Mouse (Mus musculus): ENCODE data around the gene 9030612E09Rik. TPM values are rescaled to one million over a fixed set of nuclear protein-coding genes. Genes with fewer than 3 reads are reported as not detected.

9030612E09Rik gene
- total and polyA plus RNA-seq, 3 experiments = 0.15 TPM; not detected in 2

DNA sequence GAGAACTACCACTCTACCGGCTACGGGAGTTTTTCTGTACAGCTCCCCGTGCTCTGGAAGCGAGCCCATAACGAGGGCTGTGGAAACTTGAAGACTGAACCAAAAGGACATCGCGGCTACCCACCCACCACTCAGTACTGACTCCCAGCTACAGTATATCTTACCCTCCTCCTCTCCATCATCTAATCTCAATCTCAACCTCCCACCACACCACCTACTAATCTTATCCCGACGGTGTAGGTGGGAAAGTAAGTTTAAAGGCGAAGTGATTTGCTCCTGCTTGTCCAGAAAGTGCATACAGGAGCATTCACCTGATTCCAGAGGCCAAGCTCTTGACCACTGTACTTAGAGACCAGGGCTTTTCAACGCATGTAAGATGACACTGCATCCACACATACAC is 40.5 kb upstream of the 9030612E09Rik start:
- dilution Hi-C loops (cut with MboI; ENCODE audit: extremely low pct_ligation_motif_present, extremely low pct_unique_long_range_greater_than_20kb, low sequenced_read_pairs) = no loop called here
- TF ChIP-seq ZNF384 (IDR thresholded peaks at IDR 0.05; ENCODE audit: low read depth, low read length) (no peak), EP300 (IDR thresholded peaks at IDR 0.05; ENCODE audit: low read length) (no peak), POLR2A (IDR thresholded peaks at IDR 0.05; ENCODE audit: low read depth, low read length) (no peak), NELFE (IDR thresholded peaks at IDR 0.05; ENCODE audit: low read depth, low read length) (no peak), MAZ (IDR thresholded peaks at IDR 0.05; ENCODE audit: low read depth, low read length) (no peak), MAX (IDR thresholded peaks at IDR 0.05; ENCODE audit: low read length) (no peak), UBTF (IDR thresholded peaks at IDR 0.05; ENCODE audit: low read depth, low read length) (no peak), CHD2 (IDR thresholded peaks at IDR 0.05; ENCODE audit: low read length) (no peak), JUND (conservative IDR thresholded peaks at IDR 0.05; ENCODE audit: low read depth, low read length) (no peak), SIN3A (IDR thresholded peaks at IDR 0.05; ENCODE audit: low read length) (no peak), KAT2A (IDR thresholded peaks at IDR 0.05; ENCODE audit: insufficient replicate concordance, low read length) (no peak)

DNA sequence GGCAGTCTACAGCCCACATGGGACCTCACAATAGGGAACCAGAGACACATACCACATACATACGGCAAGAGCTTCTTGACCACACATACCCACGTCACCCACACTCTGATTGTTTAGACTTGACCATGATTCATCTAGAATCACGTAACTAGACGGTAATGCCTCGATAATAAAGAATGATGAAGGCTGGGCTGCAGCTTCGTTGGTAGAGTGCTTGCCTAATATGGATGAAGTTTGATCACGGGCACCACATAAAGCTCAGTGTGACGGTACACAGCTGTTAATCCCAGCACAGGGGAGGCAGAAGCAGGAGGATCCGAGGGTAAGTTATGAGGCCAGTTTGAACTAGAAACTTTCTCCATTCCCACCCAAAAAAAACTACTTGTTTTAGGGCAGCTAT is 31.3 kb upstream of the 9030612E09Rik start:
- DNase-seq (ENCODE audit: extremely low read depth) = no peak
- in situ Hi-C loops (cut with MboI; ENCODE audit: low pct_ligation_motif_present, low pct_unique_long_range_greater_than_20kb, low sequenced_read_pairs) (no loop called here), dilution Hi-C loops (cut with MboI; ENCODE audit: extremely low pct_ligation_motif_present, extremely low pct_unique_long_range_greater_than_20kb, low sequenced_read_pairs) (no loop called here)
- no peak overlapping the region for H3K4me2 ChIP-seq (ENCODE audit: insufficient read depth, low read depth, poor library complexity, severe bottlenecking)
- no peak for TF ChIP-seq KAT2A (IDR thresholded peaks at IDR 0.05; ENCODE audit: insufficient replicate concordance, low read length)
- TF ChIP-seq TBP (conservative IDR thresholded peaks at IDR 0.05; ENCODE audit: low read depth, low read length) = no peak
- TF ChIP-seq ZMIZ1 (IDR thresholded peaks at IDR 0.05; ENCODE audit: low read depth, low read length) = no peak
- TF ChIP-seq ZNF384 (IDR thresholded peaks at IDR 0.05; ENCODE audit: low read depth, low read length) = no peak
- TF ChIP-seq NRF1 (IDR thresholded peaks at IDR 0.05; ENCODE audit: low read depth, low read length) = no peak
- TF ChIP-seq HCFC1 (IDR thresholded peaks at IDR 0.05; ENCODE audit: low read depth, low read length) = no peak
- no peak for TF ChIP-seq CHD2 (IDR thresholded peaks at IDR 0.05; ENCODE audit: low read length)
- TF ChIP-seq SIN3A (IDR thresholded peaks at IDR 0.05; ENCODE audit: low read length) = no peak
- TF ChIP-seq MEF2A (IDR thresholded peaks at IDR 0.05; ENCODE audit: borderline replicate concordance, low read depth, low read length) = no peak
- TF ChIP-seq NELFE (IDR thresholded peaks at IDR 0.05; ENCODE audit: low read depth, low read length) = no peak
- no peak for TF ChIP-seq CTCF (conservative IDR thresholded peaks at IDR 0.05 in 1 of 2, IDR thresholded peaks at IDR 0.05 in 1 of 2; ENCODE audit: low read depth in 2 of 2, low read length in 2 of 2)
- TF ChIP-seq POLR2A (IDR thresholded peaks at IDR 0.05; ENCODE audit: low read depth, low read length) = no peak
- no peak for TF ChIP-seq RCOR1 (conservative IDR thresholded peaks at IDR 0.05; ENCODE audit: low read depth, low read length)
- TF ChIP-seq ETS1 (conservative IDR thresholded peaks at IDR 0.05; ENCODE audit: low read depth, low read length) = no peak
- H3K27me3 ChIP-seq (replicated peaks) = no peaks in the 10 kb centered on the region
- H3K4me3 ChIP-seq (replicated peaks in 1 of 3; ENCODE audit: low read depth in 2 of 3, low read length in 2 of 3, poor library complexity in 1 of 3) = no peak overlapping the region
- H3K9ac ChIP-seq (ENCODE audit: insufficient read depth, low read depth) = no peak overlapping the region
- no peak overlapping the region for H3K27ac ChIP-seq (ENCODE audit: insufficient read depth, low read depth)
- no peaks in the 10 kb centered on the region for H3K79me2 ChIP-seq (replicated peaks; ENCODE audit: control insufficient read depth, extremely low read depth, insufficient read depth, poor library complexity, severe bottlenecking)
- H3K36me3 ChIP-seq (replicated peaks in 1 of 2; ENCODE audit: control insufficient read depth in 1 of 2, insufficient read depth in 1 of 2, low read length in 1 of 2) = no peaks in the 10 kb centered on the region
- H3K4me1 ChIP-seq (ENCODE audit: control insufficient read depth in 1 of 2, insufficient read depth in 2 of 2) = no peaks in the 10 kb centered on the region
- no peaks in the 10 kb centered on the region for H3K9me3 ChIP-seq (replicated peaks; ENCODE audit: low read length)

More for the DNA sequence above, 40.5 kb upstream of the 9030612E09Rik start:
- no peaks in the 10 kb centered on the region for H3K9me3 ChIP-seq (replicated peaks; ENCODE audit: low read length)
- H3K4me2 ChIP-seq (ENCODE audit: insufficient read depth, low read depth, poor library complexity, severe bottlenecking) = no peak overlapping the region
- in situ Hi-C loops (cut with MboI; ENCODE audit: low pct_ligation_motif_present, low pct_unique_long_range_greater_than_20kb, low sequenced_read_pairs) = no loop called here
- H3K79me2 ChIP-seq (replicated peaks; ENCODE audit: control insufficient read depth, extremely low read depth, insufficient read depth, poor library complexity, severe bottlenecking) = no peaks in the 10 kb centered on the region
- H3K36me3 ChIP-seq (replicated peaks in 1 of 2; ENCODE audit: control insufficient read depth in 1 of 2, insufficient read depth in 1 of 2, low read length in 1 of 2) = peaks cover 0 to 5% of the 10 kb centered on the region in 2 experiments
- no peaks in the 10 kb centered on the region for H3K27me3 ChIP-seq (replicated peaks)
- no peak for DNase-seq (ENCODE audit: extremely low read depth)
- H3K4me3 ChIP-seq (replicated peaks in 1 of 3; ENCODE audit: low read depth in 2 of 3, low read length in 2 of 3, poor library complexity in 1 of 3) = no peak overlapping the region
- H3K4me1 ChIP-seq (ENCODE audit: control insufficient read depth in 1 of 2, insufficient read depth in 2 of 2) = peaks cover 0 to 6% of the 10 kb centered on the region in 2 experiments; a peak in 2 of 4 replicates
- no peak overlapping the region for H3K9ac ChIP-seq (ENCODE audit: insufficient read depth, low read depth)
- no peak overlapping the region for H3K27ac ChIP-seq (ENCODE audit: insufficient read depth, low read depth)
